23 mouse cellular contexts compared by ENCODE assay signal in genomic region chr8:72145511-72145910, GRCm38 (mm10). TPM values are rescaled to one million over a fixed set of nuclear protein-coding genes. Genes with fewer than 3 reads are reported as not detected.
DNase-seq lines count a peak whose midpoint lies in the region; ATAC-seq and TF ChIP-seq lines count a peak whose summit lies in the region.
"Had no signal": no experiment of that assay in that cellular context is flagged by ENCODE, and none has a peak within 500 bp of the region (broad histone marks: within the 10 kb centered on the region; RNA-seq: fewer than 3 reads in every experiment).

No protein-coding gene starts in this region.

- DNase-seq in heart, adult 11 months = no peak
- DNase-seq in 3T3-L1 (ENCODE audit: low read depth, low spot score) (peak; percentile 71), Patski (ENCODE audit: low read depth, low spot score) (no peak)
- DNase-seq in gastrocnemius, adult 18-20 months (ENCODE audit: low spot score) = no peak
- no peak for DNase-seq in hindbrain, embryonic 11.5 days (ENCODE audit: low spot score)
- DNase-seq: cerebellum, adult 8-10 months; gastrocnemius, postnatal 10 days; heart, postnatal 36 days; kidney, adult 18-20 months; layer of hippocampus, postnatal 36 days; liver, embryonic 13.5 days; retina, postnatal 1 day; thymus, postnatal 14 days had no signal

- ATAC-seq in heart, embryonic 13.5 days (ENCODE audit: extremely low read depth, insufficient number of reproducible peaks, low FRiP score, low TSS enrichment) = no peak
- ATAC-seq in Patski = peak; percentile 61
- no peak for ATAC-seq in inflammation-experienced regulatory T-cells, adult 6 months
- no peak for ATAC-seq in hindbrain, embryonic 11.5 days (ENCODE audit: low FRiP score)
- ATAC-seq: activated CD4-positive, CD25-positive, alpha-beta regulatory T cell, adult 4 months; midbrain, embryonic 16.5 days had no signal

- peak overlapping the region; percentile 70; the same call in 1 of the 2 replicates for H3K27ac ChIP-seq in heart, embryonic 13.5 days (replicated peaks)
- H3K27ac ChIP-seq in hindbrain, embryonic 11.5 days (ENCODE audit: low read depth, low read length) = no peak overlapping the region
- H3K27ac ChIP-seq: forebrain, embryonic 12.5 days; kidney, postnatal 0 days; layer of hippocampus, adult 2 months; liver, embryonic 13.5 days had no signal

- in situ Hi-C loops in Patski (cut with MboI; ENCODE audit: low pct_unique_long_range_greater_than_20kb) = loop anchor here (25.0 kb wide), 1 partner anchor 858 kb away; no protein-coding TSS in a partner anchor

- H3K27me3 ChIP-seq in heart, embryonic 13.5 days (replicated peaks) = no peaks in the 10 kb centered on the region
- H3K27me3 ChIP-seq in Patski = no peaks in the 10 kb centered on the region
- no peaks in the 10 kb centered on the region for H3K27me3 ChIP-seq in megakaryocyte, embryonic 14.5 days (replicated peaks)
- H3K27me3 ChIP-seq in hindbrain, embryonic 11.5 days (ENCODE audit: control insufficient read depth, insufficient read depth, low read length) = no peaks in the 10 kb centered on the region
- H3K27me3 ChIP-seq: forebrain, embryonic 12.5 days; liver, embryonic 13.5 days had no signal

- POLR2A ChIA-PET in Patski (lab: Charles Lee) = interaction anchor here (0.5 to 5.5 kb wide), 2 partner anchors 9 to 419 kb away, joined by 7 to 30 read pairs; partner anchors contain the start of gene Tpm4

- no peak overlapping the region for H3K4me2 ChIP-seq in heart, embryonic 13.5 days
- H3K4me2 ChIP-seq in hindbrain, embryonic 11.5 days (replicated peaks; ENCODE audit: low read depth, low read length) = no peak overlapping the region
- H3K4me2 ChIP-seq: forebrain, embryonic 12.5 days; liver, embryonic 13.5 days had no signal

- H3K4me1 ChIP-seq in heart, embryonic 13.5 days = peaks cover 41% of the 10 kb centered on the region
- peaks cover 94% of the 10 kb centered on the region for H3K4me1 ChIP-seq in megakaryocyte, embryonic 14.5 days
- H3K4me1 ChIP-seq in hindbrain, embryonic 11.5 days (replicated peaks; ENCODE audit: control insufficient read depth, insufficient read depth, low read length) = no peaks in the 10 kb centered on the region
- H3K4me1 ChIP-seq: forebrain, embryonic 12.5 days had no signal

- H3K36me3 ChIP-seq in heart, embryonic 13.5 days = peaks cover 98% of the 10 kb centered on the region
- H3K36me3 ChIP-seq in megakaryocyte, embryonic 14.5 days (replicated peaks; ENCODE audit: low read length) = peaks cover 96% of the 10 kb centered on the region
- H3K36me3 ChIP-seq in hindbrain, embryonic 11.5 days (ENCODE audit: control insufficient read depth, insufficient read depth, low read length) = peaks cover 24% of the 10 kb centered on the region

- H3K4me3 ChIP-seq in heart, embryonic 13.5 days = no peak overlapping the region
- H3K4me3 ChIP-seq in megakaryocyte, embryonic 14.5 days (replicated peaks) = peak overlapping the region; percentile 81
- no peak overlapping the region for H3K4me3 ChIP-seq in hindbrain, embryonic 11.5 days (ENCODE audit: low read depth, low read length)
- H3K4me3 ChIP-seq: forebrain, embryonic 12.5 days; layer of hippocampus, adult 2 months; liver, embryonic 13.5 days had no signal

- TF ChIP-seq CTCF in Patski (IDR thresholded peaks at IDR 0.05) = no peak

- peak overlapping the region; percentile 47; the same call in 1 of the 2 replicates for H3K9ac ChIP-seq in heart, embryonic 13.5 days
- H3K9ac ChIP-seq in hindbrain, embryonic 11.5 days (ENCODE audit: low read depth, low read length) = no peak overlapping the region
- H3K9ac ChIP-seq: forebrain, embryonic 12.5 days; liver, embryonic 13.5 days had no signal

- WGBS in heart, embryonic 13.5 days = 72% methylated on average over 3 of the region's 3 CpGs
- 92% methylated on average over 3 of the region's 3 CpGs for whole genome bisulfite sequencing in hindbrain, embryonic 11.5 days

- H3K9me3 ChIP-seq in heart, embryonic 13.5 days = no peaks in the 10 kb centered on the region
- H3K9me3 ChIP-seq in megakaryocyte, embryonic 14.5 days = no peaks in the 10 kb centered on the region
- no peaks in the 10 kb centered on the region for H3K9me3 ChIP-seq in hindbrain, embryonic 11.5 days (ENCODE audit: control insufficient read depth, low read length)
- H3K9me3 ChIP-seq: forebrain, embryonic 12.5 days; liver, embryonic 13.5 days had no signal

- CTCF ChIA-PET in Patski (lab: Charles Lee) = interaction anchor here (1.3 kb wide), 1 partner anchor 10 kb away, joined by 7 read pairs; no protein-coding TSS in a partner anchor

RNA-seq across cellular contexts. Expression of gene Tpm4, which starts 10.7 kb away (rescaled TPM):
- polyA plus RNA-seq in heart, embryonic 13.5 days (2015; fragmentation: Nextera tagmentation; extraction: Ambion mirVana) = 358 and 365 TPM in 2 replicates
- 660 TPM for polyA plus RNA-seq in Patski (2021)
- 84.6 and 1,037 TPM in 2 replicates for polyA plus RNA-seq in megakaryocyte, embryonic 14.5 days (2012; ENCODE audit: insufficient read depth, low replicate concordance)
- 10 to 100 TPM; 23.8 to 42.5 TPM for total RNA-seq in gastrocnemius, adult 18-20 months (2021)
- 100 to 1,000 TPM; 170 to 464 (median 172) TPM for polyA plus RNA-seq in inflammation-experienced regulatory T-cells, adult 6 months (2017; shearing (Covaris generic))
- 567 and 576 TPM in 2 replicates for polyA plus RNA-seq in hindbrain, embryonic 11.5 days (2014; fragmentation: Nextera tagmentation; extraction: Ambion mirVana)

RNA-seq across cellular contexts. Expression of gene Rab8a, which starts 15.5 kb away (rescaled TPM):
- 77.6 and 77.7 TPM in 2 replicates for polyA plus RNA-seq in heart, embryonic 13.5 days (2015; fragmentation: Nextera tagmentation; extraction: Ambion mirVana)
- 111 TPM for polyA plus RNA-seq in Patski (2021)
- 48.8 and 66.5 TPM in 2 replicates for polyA plus RNA-seq in megakaryocyte, embryonic 14.5 days (2012; ENCODE audit: insufficient read depth, low replicate concordance)
- 10 to 100 TPM in 1 of 2 experiments, 1 to 10 TPM in 1; 8.9 to 10.6 TPM for total RNA-seq in gastrocnemius, adult 18-20 months (2021)
- polyA plus RNA-seq in inflammation-experienced regulatory T-cells, adult 6 months (2017; shearing (Covaris generic)) = 100 to 1,000 TPM; 134 to 245 (median 197) TPM
- 94.2 and 101 TPM in 2 replicates for polyA plus RNA-seq in hindbrain, embryonic 11.5 days (2014; fragmentation: Nextera tagmentation; extraction: Ambion mirVana)

RNA-seq across cellular contexts. Expression of gene Olfr374, which starts 38.7 kb away (rescaled TPM):
- polyA plus RNA-seq in heart, embryonic 13.5 days (2015; fragmentation: Nextera tagmentation; extraction: Ambion mirVana) = 0.04 and 0.20 TPM in 2 replicates
- polyA plus RNA-seq in Patski (2021) = 0.01 TPM
- polyA plus RNA-seq in megakaryocyte, embryonic 14.5 days (2012; ENCODE audit: insufficient read depth, low replicate concordance) = not detected in 2 replicates
- not detected for total RNA-seq in gastrocnemius, adult 18-20 months (2021)
- polyA plus RNA-seq in inflammation-experienced regulatory T-cells, adult 6 months (2017; shearing (Covaris generic)) = under 1 TPM; 0.08 to 0.72 (median 0.28) TPM
- not detected in 2 replicates for polyA plus RNA-seq in hindbrain, embryonic 11.5 days (2014; fragmentation: Nextera tagmentation; extraction: Ambion mirVana)
- total RNA-seq: gastrocnemius, postnatal 10 days; heart, adult 8-10 months; heart, postnatal 36 days; layer of hippocampus, adult 2 months; layer of hippocampus, postnatal 36 days; left cerebral cortex, postnatal 25 days had no signal
- polyA plus RNA-seq: kidney, postnatal 0 days; liver, embryonic 13.5 days had no signal

RNA-seq across cellular contexts. Expression of gene Hsh2d, which starts 43.9 kb away (rescaled TPM):
- polyA plus RNA-seq in heart, embryonic 13.5 days (2015; fragmentation: Nextera tagmentation; extraction: Ambion mirVana) = 0.08 and 0.17 TPM in 2 replicates
- 0.05 TPM for polyA plus RNA-seq in Patski (2021)
- polyA plus RNA-seq in megakaryocyte, embryonic 14.5 days (2012; ENCODE audit: insufficient read depth, low replicate concordance) = 2.3 and 4.8 TPM in 2 replicates
- not detected for total RNA-seq in gastrocnemius, adult 18-20 months (2021)
- 10 to 100 TPM; 23.8 to 30.8 (median 24.6) TPM for polyA plus RNA-seq in inflammation-experienced regulatory T-cells, adult 6 months (2017; shearing (Covaris generic))
- polyA plus RNA-seq in hindbrain, embryonic 11.5 days (2014; fragmentation: Nextera tagmentation; extraction: Ambion mirVana) = not detected in 2 replicates
- total RNA-seq: gastrocnemius, postnatal 10 days; heart, adult 8-10 months; heart, postnatal 36 days; layer of hippocampus, postnatal 36 days; left cerebral cortex, postnatal 25 days had no signal
- polyA plus RNA-seq: forebrain, embryonic 12.5 days; midbrain, embryonic 16.5 days had no signal
